8 mouse cellular contexts compared by ENCODE assay signal in genomic region chr1:64189471-64189870, GRCm38 (mm10).
DNase-seq lines count a peak whose midpoint lies in the region; ATAC-seq and TF ChIP-seq lines count a peak whose summit lies in the region.

No protein-coding gene starts in this region.

- H3K4me3 ChIP-seq in liver, postnatal 0 days (ENCODE audit: low read depth, low read length), result no peak overlapping the region

- intact Hi-C loops in gastrocnemius, postnatal 14 days (cut with DNase I; ENCODE audit: low total_unique reads), result no loop called here

- H3K9me3 ChIP-seq in liver, postnatal 0 days (ENCODE audit: low read length), result no peaks in the 10 kb centered on the region

- TF ChIP-seq EP300 in liver, postnatal 0 days (IDR thresholded peaks at IDR 0.05; ENCODE audit: low read depth), result no peak

- peak; percentile 23 for DNase-seq in gastrocnemius, postnatal 14 days
- no peak for DNase-seq in gastrocnemius, postnatal 10 days
- peak; percentile 64 to 74 for DNase-seq in right cerebral cortex, postnatal 10 days (ENCODE audit: low spot score in 2 of 2)
- DNase-seq in right cerebral cortex, postnatal 4 days, result no peak
- DNase-seq in liver, postnatal 0 days, result peak; percentile 18
- DNase-seq in splenic B cell, adult 2 months (ENCODE audit: low read depth, low spot score), result peak; percentile 35
- no peak for DNase-seq in testis, postnatal 10 days (ENCODE audit: low spot score)
- no peak for DNase-seq in frontal cortex, postnatal 25 days (ENCODE audit: low spot score in 2 of 2)

- no peaks in the 10 kb centered on the region for H3K36me3 ChIP-seq in liver, postnatal 0 days (replicated peaks; ENCODE audit: insufficient read depth, low read length)
- no peaks in the 10 kb centered on the region for H3K36me3 ChIP-seq in splenic B cell, adult 2 months (ENCODE audit: control insufficient read depth, insufficient read depth, low read length, poor library complexity, severe bottlenecking)

- H3K27me3 ChIP-seq in liver, postnatal 0 days (ENCODE audit: insufficient read depth, low read length), result no peaks in the 10 kb centered on the region
- H3K27me3 ChIP-seq in splenic B cell, adult 2 months (ENCODE audit: control insufficient read depth, insufficient read depth, low read length, poor library complexity, severe bottlenecking), result no peaks in the 10 kb centered on the region

- H3K27ac ChIP-seq in liver, postnatal 0 days (ENCODE audit: low read depth), result peak overlapping the region; percentile 12; the same call in 1 of the 2 replicates

- ATAC-seq in liver, postnatal 0 days, result no peak

- 20% methylated on average over 6 of the region's 6 CpGs for WGBS in liver, postnatal 0 days (ENCODE audit: insufficient replicate concordance)

- H3K4me1 ChIP-seq in liver, postnatal 0 days (ENCODE audit: insufficient read depth), result peaks cover 8% of the 10 kb centered on the region

- no peak for TF ChIP-seq CTCF in liver, postnatal 0 days (IDR thresholded peaks at IDR 0.05; ENCODE audit: low read depth)

- H3K9ac ChIP-seq in liver, postnatal 0 days (replicated peaks), result no peak overlapping the region

- no peak overlapping the region for H3K4me2 ChIP-seq in liver, postnatal 0 days (ENCODE audit: low read depth, low read length)

Comparison
In these comparisons a context has a peak if more than half of its experiments do, and no peak if none do; other contexts are left out.
1. DNase-seq: peak in gastrocnemius, postnatal 14 days (single experiment), right cerebral cortex, postnatal 10 days (2 of 2), liver, postnatal 0 days (single experiment) and splenic B cell, adult 2 months (single experiment); none in gastrocnemius, postnatal 10 days (single experiment), right cerebral cortex, postnatal 4 days (single experiment), testis, postnatal 10 days (single experiment) and frontal cortex, postnatal 25 days (0 of 2).